Mouse (Mus musculus): ENCODE results near the gene Cped1. TPM values are rescaled to one million over a fixed set of nuclear protein-coding genes. Genes with fewer than 3 reads are reported as not detected.

The Cped1 gene
- polyA plus RNA-seq, 1 experiment from 2014 or later, result 10.1 TPM

GRCm38 (mm10) chr6:21977532-21977931 lies 8.2 kb upstream of the Cped1 start:
- Histone ChIP-seq H3K27me3 (ENCODE audit: control insufficient read depth, insufficient read depth, low read length) (no peaks in the 10 kb centered on the region), H3K4me2 (ENCODE audit: low read depth) (no peak overlapping the region), H3K9me3 (ENCODE audit: control insufficient read depth, low read length) (no peaks in the 10 kb centered on the region), H3K36me3 (ENCODE audit: control insufficient read depth, insufficient read depth, low read length) (no peaks in the 10 kb centered on the region; the same call in 1 of the 2 replicates), H3K9ac (ENCODE audit: low read length) (no peak overlapping the region), H3K27ac (ENCODE audit: low read depth, low read length) (no peak overlapping the region), H3K4me1 (ENCODE audit: control insufficient read depth, insufficient read depth, low read length) (no peaks in the 10 kb centered on the region), H3K4me3 (ENCODE audit: low read depth, low read length) (no peak overlapping the region)
- ATAC-seq (ENCODE audit: insufficient read depth, low FRiP score, low TSS enrichment) (no peak), DNase-seq (ENCODE audit: low spot score) (no peak)
- WGBS, result 79% methylated on average over 2 of the region's 2 CpGs

GRCm38 (mm10) chr6:21981114-21981513 lies 4.6 kb upstream of the Cped1 start:
- Histone ChIP-seq H3K27me3 (ENCODE audit: control insufficient read depth, insufficient read depth, low read length) (0 out of 2 replicates have a peak, but pooled peaks cover 1% of the 10 kb centered on the region), H3K4me2 (ENCODE audit: low read depth) (no peak overlapping the region), H3K4me3 (ENCODE audit: low read depth, low read length) (no peak overlapping the region), H3K36me3 (ENCODE audit: control insufficient read depth, insufficient read depth, low read length) (no peaks in the 10 kb centered on the region), H3K9me3 (ENCODE audit: control insufficient read depth, low read length) (no peaks in the 10 kb centered on the region), H3K9ac (ENCODE audit: low read length) (no peak overlapping the region), H3K27ac (ENCODE audit: low read depth, low read length) (no peak overlapping the region), H3K4me1 (ENCODE audit: control insufficient read depth, insufficient read depth, low read length) (no peaks in the 10 kb centered on the region)
- ATAC-seq (ENCODE audit: insufficient read depth, low FRiP score, low TSS enrichment), result no peak
- DNase-seq (ENCODE audit: low spot score), result no peak
- WGBS, result 88% methylated on average over 1 of the region's 1 CpGs

GRCm38 (mm10) chr6:21984990-21985731 lies 555 bp upstream of the Cped1 start:
- Histone ChIP-seq H3K27ac (ENCODE audit: low read depth, low read length) (no peak overlapping the region), H3K4me1 (ENCODE audit: control insufficient read depth, insufficient read depth, low read length) (no peaks in the 10 kb centered on the region; the same call in 1 of the 2 replicates), H3K27me3 (ENCODE audit: control insufficient read depth, insufficient read depth, low read length) (peaks cover 15% of the 10 kb centered on the region), H3K4me2 (ENCODE audit: low read depth) (peak overlapping the region; percentile 61), H3K9ac (ENCODE audit: low read length) (peak overlapping the region; percentile 47; the same call in 1 of the 2 replicates), H3K9me3 (ENCODE audit: control insufficient read depth, low read length) (no peaks in the 10 kb centered on the region), H3K36me3 (ENCODE audit: control insufficient read depth, insufficient read depth, low read length) (no peaks in the 10 kb centered on the region), H3K4me3 (ENCODE audit: low read depth, low read length) (peak overlapping the region; percentile 41)
- 8% methylated on average over 16 of the region's 16 CpGs for WGBS
- peak; percentile 59 for ATAC-seq (ENCODE audit: insufficient read depth, low FRiP score, low TSS enrichment)
- peak; percentile 80 for DNase-seq (ENCODE audit: low spot score)

- H3K27me3 ChIP-seq (ENCODE audit: control insufficient read depth, insufficient read depth, low read length), result peaks cover 15% of the 10 kb centered on the region
- H3K4me3 ChIP-seq (ENCODE audit: low read depth, low read length), result peak overlapping the region; percentile 41
- no peaks in the 10 kb centered on the region for H3K36me3 ChIP-seq (ENCODE audit: control insufficient read depth, insufficient read depth, low read length)
- ATAC-seq (ENCODE audit: insufficient read depth, low FRiP score, low TSS enrichment) (no peak), DNase-seq (ENCODE audit: low spot score) (peak; percentile 26)
- no peak overlapping the region for H3K27ac ChIP-seq (ENCODE audit: low read depth, low read length)
- H3K4me1 ChIP-seq (ENCODE audit: control insufficient read depth, insufficient read depth, low read length), result no peaks in the 10 kb centered on the region; the same call in 1 of the 2 replicates
- H3K9me3 ChIP-seq (ENCODE audit: control insufficient read depth, low read length), result no peaks in the 10 kb centered on the region
- 8% methylated on average over 24 of the region's 24 CpGs for whole genome bisulfite sequencing
- H3K9ac ChIP-seq (ENCODE audit: low read length), result peak overlapping the region; percentile 44; the same call in 1 of the 2 replicates
- H3K4me2 ChIP-seq (ENCODE audit: low read depth), result peak overlapping the region; percentile 61
These were observed 1.1 kb downstream of the Cped1 start for GRCm38 (mm10) chr6:21986660-21987331.

- H3K4me2 ChIP-seq (ENCODE audit: low read depth), result peak overlapping the region; percentile 9; the same call in 1 of the 2 replicates
- H3K4me1 ChIP-seq (ENCODE audit: control insufficient read depth, insufficient read depth, low read length), result no peaks in the 10 kb centered on the region; the same call in 1 of the 2 replicates
- H3K36me3 ChIP-seq (ENCODE audit: control insufficient read depth, insufficient read depth, low read length), result no peaks in the 10 kb centered on the region
- peaks cover 15% of the 10 kb centered on the region for H3K27me3 ChIP-seq (ENCODE audit: control insufficient read depth, insufficient read depth, low read length)
- H3K9me3 ChIP-seq (ENCODE audit: control insufficient read depth, low read length), result no peaks in the 10 kb centered on the region
- no peak overlapping the region for H3K4me3 ChIP-seq (ENCODE audit: low read depth, low read length)
- no peak overlapping the region for H3K27ac ChIP-seq (ENCODE audit: low read depth, low read length)
- ATAC-seq (ENCODE audit: insufficient read depth, low FRiP score, low TSS enrichment) (no peak), DNase-seq (ENCODE audit: low spot score) (no peak)
- no peak overlapping the region for H3K9ac ChIP-seq (ENCODE audit: low read length)
- whole genome bisulfite sequencing, result 83% methylated on average over 2 of the region's 2 CpGs
These were observed 1.8 kb downstream of the Cped1 start for GRCm38 (mm10) chr6:21987554-21987953.

GRCm38 (mm10) chr6:21988296-21988695 lies 2.6 kb downstream of the Cped1 start:
- ATAC-seq (ENCODE audit: insufficient read depth, low FRiP score, low TSS enrichment) (no peak), DNase-seq (ENCODE audit: low spot score) (no peak)
- H3K36me3 ChIP-seq (ENCODE audit: control insufficient read depth, insufficient read depth, low read length), result no peaks in the 10 kb centered on the region
- no peak overlapping the region for H3K9ac ChIP-seq (ENCODE audit: low read length)
- H3K4me3 ChIP-seq (ENCODE audit: low read depth, low read length), result no peak overlapping the region
- no peaks in the 10 kb centered on the region; the same call in 1 of the 2 replicates for H3K4me1 ChIP-seq (ENCODE audit: control insufficient read depth, insufficient read depth, low read length)
- 83% methylated on average over 5 of the region's 5 CpGs for WGBS
- H3K27me3 ChIP-seq (ENCODE audit: control insufficient read depth, insufficient read depth, low read length), result peaks cover 15% of the 10 kb centered on the region
- no peak overlapping the region for H3K27ac ChIP-seq (ENCODE audit: low read depth, low read length)
- no peaks in the 10 kb centered on the region for H3K9me3 ChIP-seq (ENCODE audit: control insufficient read depth, low read length)
- H3K4me2 ChIP-seq (ENCODE audit: low read depth), result no peak overlapping the region

GRCm38 (mm10) chr6:21989081-21989480 lies 3.4 kb downstream of the Cped1 start:
- Histone ChIP-seq H3K4me1 (ENCODE audit: control insufficient read depth, insufficient read depth, low read length) (no peaks in the 10 kb centered on the region; the same call in 1 of the 2 replicates), H3K27me3 (ENCODE audit: control insufficient read depth, insufficient read depth, low read length) (peaks cover 15% of the 10 kb centered on the region), H3K9me3 (ENCODE audit: control insufficient read depth, low read length) (no peaks in the 10 kb centered on the region), H3K36me3 (ENCODE audit: control insufficient read depth, insufficient read depth, low read length) (no peaks in the 10 kb centered on the region), H3K9ac (ENCODE audit: low read length) (no peak overlapping the region), H3K4me3 (ENCODE audit: low read depth, low read length) (no peak overlapping the region), H3K27ac (ENCODE audit: low read depth, low read length) (no peak overlapping the region), H3K4me2 (ENCODE audit: low read depth) (no peak overlapping the region)
- 79% methylated on average over 4 of the region's 4 CpGs for WGBS
- DNase-seq (ENCODE audit: low spot score), result no peak
- no peak for ATAC-seq (ENCODE audit: insufficient read depth, low FRiP score, low TSS enrichment)

- no peak for DNase-seq (ENCODE audit: low spot score)
- ATAC-seq (ENCODE audit: insufficient read depth, low FRiP score, low TSS enrichment), result no peak
These were observed 4.7 kb downstream of the Cped1 start for GRCm38 (mm10) chr6:21990181-21991135.

More at GRCm38 (mm10) chr6:21990181-21991135, 4.7 kb downstream of the Cped1 start:
- Histone ChIP-seq H3K4me2 (ENCODE audit: low read depth) (0 out of 2 replicates have a peak overlapping the region, but pooled peaks have one; percentile 5), H3K36me3 (ENCODE audit: control insufficient read depth, insufficient read depth, low read length) (no peaks in the 10 kb centered on the region), H3K9ac (ENCODE audit: low read length) (no peak overlapping the region), H3K9me3 (ENCODE audit: control insufficient read depth, low read length) (no peaks in the 10 kb centered on the region), H3K27ac (ENCODE audit: low read depth, low read length) (no peak overlapping the region), H3K27me3 (ENCODE audit: control insufficient read depth, insufficient read depth, low read length) (peaks cover 15% of the 10 kb centered on the region), H3K4me1 (ENCODE audit: control insufficient read depth, insufficient read depth, low read length) (no peaks in the 10 kb centered on the region; the same call in 1 of the 2 replicates), H3K4me3 (ENCODE audit: low read depth, low read length) (no peak overlapping the region)
- WGBS, result 76% methylated on average over 9 of the region's 9 CpGs
